Mouse (Mus musculus): ENCODE measurements around the gene Cops2.

DNA sequence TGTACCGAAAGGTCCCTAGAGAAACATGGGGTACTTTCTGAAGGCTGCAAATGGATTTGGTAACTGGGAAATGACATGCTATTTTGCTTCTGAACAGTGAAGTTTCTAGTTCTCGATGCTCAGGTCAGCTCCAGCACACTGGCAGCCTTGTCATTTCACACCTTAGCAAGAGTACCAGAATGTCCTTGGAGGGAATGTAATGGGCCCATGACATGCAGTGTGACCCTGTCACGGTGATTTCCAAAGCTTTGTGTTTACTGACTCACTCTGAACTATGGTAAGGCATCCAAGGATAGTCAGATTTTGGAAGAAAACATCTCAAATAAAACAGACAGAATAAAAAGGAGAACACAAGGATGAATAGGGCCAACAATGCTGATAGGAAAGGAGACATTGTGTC lies 42.5 kb upstream of the Cops2 start:
- TF ChIP-seq CTCF (IDR thresholded peaks at IDR 0.05; ENCODE audit: borderline replicate concordance, insufficient read depth, low read depth, low read length): no peak
- TF ChIP-seq POLR2A (IDR thresholded peaks at IDR 0.05; ENCODE audit: borderline replicate concordance, insufficient read depth, low read length): no peak
